Mouse (Mus musculus) small intestine, adult 10 weeks (tissue): Measurements from ENCODE around the gene Lhcgr. TPM values are rescaled to one million over a fixed set of nuclear protein-coding genes. Genes with fewer than 3 reads are reported as not detected.

Experiments
- polyA plus RNA-seq: library from polyadenylated mRNA; stranded (reverse); fragments of 350-450 nt; fragmentation: Illumina TruSeq; extraction: RNeasy Lipid Tissue Mini Kit (QIAGEN cat#74804); gene quantifications from one replicate; pipeline ENCODE4 v1.2.3, GENCODE M21; 2014; ENCODE audit warnings: low replicate concordance

The Lhcgr gene
- not detected for polyA plus RNA-seq

DNA sequence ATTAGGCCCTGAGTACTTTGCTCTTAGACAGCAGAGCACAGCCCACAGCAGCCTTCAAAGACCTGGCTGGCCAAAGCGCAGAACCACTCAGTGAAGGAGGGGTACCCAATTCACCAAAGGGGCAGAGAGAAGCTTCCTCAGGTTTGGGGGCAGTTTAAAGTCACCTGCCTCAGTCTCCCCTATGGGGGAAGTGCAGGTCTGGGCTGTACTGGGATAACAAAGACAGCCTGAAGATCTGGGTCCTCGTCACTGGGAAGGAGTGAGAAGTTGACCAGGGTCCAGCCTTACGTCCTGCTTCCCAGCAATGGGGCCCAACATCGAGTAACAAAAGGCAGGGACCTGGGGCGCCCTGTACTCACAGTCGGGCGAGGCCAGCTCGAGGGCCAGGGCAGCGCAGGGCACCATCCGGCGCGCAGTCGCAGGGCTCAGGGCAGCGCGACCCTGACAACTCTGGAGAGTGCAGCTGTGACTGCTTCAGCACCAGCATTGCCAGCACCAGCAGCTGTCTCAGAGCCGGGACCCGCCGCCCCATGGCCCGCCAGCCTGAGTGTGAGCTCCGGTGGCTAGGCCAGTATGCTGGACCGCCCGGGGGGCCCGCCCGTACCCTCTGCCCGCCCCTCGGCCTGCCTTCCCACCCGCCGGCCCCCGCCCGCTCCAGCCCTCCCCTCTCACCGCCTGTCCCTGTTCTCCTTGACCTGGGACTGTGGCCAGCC, at the start of gene Lhcgr:
Lhcgr (minus strand) TSS at position 551 of the 713 bp plus-strand sequence.

DNA sequence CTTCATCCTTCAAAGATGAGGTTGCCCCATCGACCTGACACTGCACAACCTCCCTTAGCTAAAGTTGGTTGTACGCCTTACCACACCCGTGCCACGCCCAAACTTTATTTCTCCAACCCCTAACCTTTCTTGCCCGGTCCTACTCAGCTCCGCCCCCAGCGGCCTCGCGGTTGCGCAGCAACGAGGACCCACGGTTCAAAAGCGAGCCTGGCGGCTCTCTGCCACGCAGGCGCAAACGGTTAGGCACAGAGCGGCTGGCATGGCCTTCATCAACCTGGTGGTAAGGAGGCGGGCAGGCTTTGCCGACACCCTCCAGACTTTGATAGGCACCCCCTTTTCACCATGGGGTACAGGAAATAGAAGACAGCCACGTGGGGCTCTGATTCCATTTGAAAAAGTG, 123.3 kb downstream of the Lhcgr start, which contains the start of gene Gtf2a1l:
Gtf2a1l (plus strand) TSS at position 209 of the 400 bp plus-strand sequence.

Other genes with a start within 250 kb of the Lhcgr start
- 1.9 TPM for gene Ston1, start 194.3 kb downstream of the Lhcgr start, polyA plus RNA-seq
- gene Gtf2a1l, start 123.3 kb downstream of the Lhcgr start, polyA plus RNA-seq, result not detected